Mouse (Mus musculus): ENCODE results near the gene Tmem63a.
A peak's percentile ranks its signal among the peaks of the same experiment; 100 is the strongest.

GRCm38 (mm10) chr1:180926286-180926685 lies 15.9 kb upstream of the Tmem63a start:
- 0 out of 2 replicates have a peak, but pooled peaks have one; percentile 30 for TF ChIP-seq MAX (IDR thresholded peaks at IDR 0.05; ENCODE audit: low read length)
- TF ChIP-seq CTCF (conservative IDR thresholded peaks at IDR 0.05 in 1 of 2, IDR thresholded peaks at IDR 0.05 in 1 of 2; ENCODE audit: low read depth in 2 of 2, low read length in 2 of 2), result no peak
